Mouse (Mus musculus): ENCODE data around the gene Sh2b2. TPM values are rescaled to one million over a fixed set of nuclear protein-coding genes. Genes with fewer than 3 reads are reported as not detected.

Sh2b2 gene
- total and polyA plus RNA-seq, 2 experiments from 2014 or later: 20.9 to 58.0 TPM

- no peaks in the 10 kb centered on the region for H3K9me3 ChIP-seq (ENCODE audit: low read length)
- peaks cover 45% of the 10 kb centered on the region for H3K36me3 ChIP-seq (ENCODE audit: insufficient read depth, low read length)
- H3K27ac ChIP-seq (ENCODE audit: low read depth, low read length): no peak overlapping the region
- H3K4me1 ChIP-seq (ENCODE audit: insufficient read depth, low read length): no peaks in the 10 kb centered on the region
- 87% methylated on average over 6 of the region's 6 CpGs for WGBS
- H3K4me3 ChIP-seq (ENCODE audit: low read depth, low read length): no peak overlapping the region
- DNase-seq (ENCODE audit: low spot score): no peak
- H3K4me2 ChIP-seq (ENCODE audit: low read depth, low read length, poor library complexity, severe bottlenecking): no peak overlapping the region
- no peak for ATAC-seq (ENCODE audit: low FRiP score)
- no peak for TF ChIP-seq CTCF (IDR thresholded peaks at IDR 0.05)
- H3K27me3 ChIP-seq (ENCODE audit: insufficient read depth, low read length): no peaks in the 10 kb centered on the region
- no peak overlapping the region for H3K9ac ChIP-seq (replicated peaks; ENCODE audit: low read length, poor library complexity, severe bottlenecking)
These were observed 40.2 kb upstream of the Sh2b2 start for GRCm38 (mm10) chr5:136286566-136286965.

GRCm38 (mm10) chr5:136285106-136285505 lies 38.8 kb upstream of the Sh2b2 start:
- H3K27ac ChIP-seq (ENCODE audit: low read depth, low read length): no peak overlapping the region
- H3K9me3 ChIP-seq (ENCODE audit: low read length): no peaks in the 10 kb centered on the region
- H3K4me2 ChIP-seq (ENCODE audit: low read depth, low read length, poor library complexity, severe bottlenecking): no peak overlapping the region
- no peak for ATAC-seq (ENCODE audit: low FRiP score)
- WGBS: 88% methylated on average over 7 of the region's 7 CpGs
- H3K36me3 ChIP-seq (ENCODE audit: insufficient read depth, low read length): peaks cover 50% of the 10 kb centered on the region
- no peaks in the 10 kb centered on the region for H3K4me1 ChIP-seq (ENCODE audit: insufficient read depth, low read length)
- no peaks in the 10 kb centered on the region for H3K27me3 ChIP-seq (ENCODE audit: insufficient read depth, low read length)
- no peak for DNase-seq (ENCODE audit: low spot score)
- H3K9ac ChIP-seq (replicated peaks; ENCODE audit: low read length, poor library complexity, severe bottlenecking): no peak overlapping the region
- TF ChIP-seq CTCF (IDR thresholded peaks at IDR 0.05): no peak
- no peak overlapping the region for H3K4me3 ChIP-seq (ENCODE audit: low read depth, low read length)

- ATAC-seq (ENCODE audit: low FRiP score) (no peak), DNase-seq (ENCODE audit: low spot score) (peak; percentile 52)
- TF ChIP-seq CTCF (IDR thresholded peaks at IDR 0.05): peak; percentile 87
- no peak overlapping the region for H3K27ac ChIP-seq (ENCODE audit: low read depth, low read length)
- no peaks in the 10 kb centered on the region for H3K27me3 ChIP-seq (ENCODE audit: insufficient read depth, low read length)
- no peak overlapping the region for H3K9ac ChIP-seq (replicated peaks; ENCODE audit: low read length, poor library complexity, severe bottlenecking)
- H3K4me3 ChIP-seq (ENCODE audit: low read depth, low read length): no peak overlapping the region
- H3K36me3 ChIP-seq (ENCODE audit: insufficient read depth, low read length): peaks cover 59% of the 10 kb centered on the region
- H3K4me2 ChIP-seq (ENCODE audit: low read depth, low read length, poor library complexity, severe bottlenecking): no peak overlapping the region
- no peaks in the 10 kb centered on the region for H3K9me3 ChIP-seq (ENCODE audit: low read length)
- no peaks in the 10 kb centered on the region for H3K4me1 ChIP-seq (ENCODE audit: insufficient read depth, low read length)
- WGBS: 55% methylated on average over 6 of the region's 6 CpGs
These were observed 35.0 kb upstream of the Sh2b2 start for GRCm38 (mm10) chr5:136281351-136281750.

GRCm38 (mm10) chr5:136274739-136275138 lies 28.4 kb upstream of the Sh2b2 start:
- Histone ChIP-seq H3K9ac (replicated peaks; ENCODE audit: low read length, poor library complexity, severe bottlenecking) (no peak overlapping the region), H3K36me3 (ENCODE audit: insufficient read depth, low read length) (peaks cover 54% of the 10 kb centered on the region), H3K4me2 (ENCODE audit: low read depth, low read length, poor library complexity, severe bottlenecking) (no peak overlapping the region), H3K27ac (ENCODE audit: low read depth, low read length) (no peak overlapping the region), H3K4me1 (ENCODE audit: insufficient read depth, low read length) (no peaks in the 10 kb centered on the region), H3K27me3 (ENCODE audit: insufficient read depth, low read length) (no peaks in the 10 kb centered on the region), H3K9me3 (ENCODE audit: low read length) (no peaks in the 10 kb centered on the region), H3K4me3 (ENCODE audit: low read depth, low read length) (no peak overlapping the region)
- DNase-seq (ENCODE audit: low spot score) (no peak), ATAC-seq (ENCODE audit: low FRiP score) (no peak)
- no peak for TF ChIP-seq CTCF (IDR thresholded peaks at IDR 0.05)
- WGBS: 90% methylated on average over 35 of the region's 43 CpGs

GRCm38 (mm10) chr5:136269937-136270336 lies 23.6 kb upstream of the Sh2b2 start:
- no peaks in the 10 kb centered on the region for H3K4me1 ChIP-seq (ENCODE audit: insufficient read depth, low read length)
- ATAC-seq (ENCODE audit: low FRiP score): no peak
- no peak overlapping the region for H3K4me3 ChIP-seq (ENCODE audit: low read depth, low read length)
- WGBS: 73% methylated on average over 4 of the region's 4 CpGs
- peaks cover 14% of the 10 kb centered on the region for H3K36me3 ChIP-seq (ENCODE audit: insufficient read depth, low read length)
- H3K9ac ChIP-seq (replicated peaks; ENCODE audit: low read length, poor library complexity, severe bottlenecking): no peak overlapping the region
- TF ChIP-seq CTCF (IDR thresholded peaks at IDR 0.05): no peak
- H3K9me3 ChIP-seq (ENCODE audit: low read length): no peaks in the 10 kb centered on the region
- H3K4me2 ChIP-seq (ENCODE audit: low read depth, low read length, poor library complexity, severe bottlenecking): no peak overlapping the region
- no peak for DNase-seq (ENCODE audit: low spot score)
- H3K27ac ChIP-seq (ENCODE audit: low read depth, low read length): no peak overlapping the region
- no peaks in the 10 kb centered on the region for H3K27me3 ChIP-seq (ENCODE audit: insufficient read depth, low read length)

- H3K4me1 ChIP-seq (ENCODE audit: insufficient read depth, low read length): no peaks in the 10 kb centered on the region
- no peak overlapping the region for H3K9ac ChIP-seq (replicated peaks; ENCODE audit: low read length, poor library complexity, severe bottlenecking)
- H3K27ac ChIP-seq (ENCODE audit: low read depth, low read length): no peak overlapping the region
- TF ChIP-seq CTCF (IDR thresholded peaks at IDR 0.05): no peak
- H3K27me3 ChIP-seq (ENCODE audit: insufficient read depth, low read length): no peaks in the 10 kb centered on the region
- H3K36me3 ChIP-seq (ENCODE audit: insufficient read depth, low read length): no peaks in the 10 kb centered on the region
- no peak for DNase-seq (ENCODE audit: low spot score)
- 88% methylated on average over 7 of the region's 7 CpGs for WGBS
- H3K4me2 ChIP-seq (ENCODE audit: low read depth, low read length, poor library complexity, severe bottlenecking): no peak overlapping the region
- no peaks in the 10 kb centered on the region for H3K9me3 ChIP-seq (ENCODE audit: low read length)
- no peak for ATAC-seq (ENCODE audit: low FRiP score)
- no peak overlapping the region for H3K4me3 ChIP-seq (ENCODE audit: low read depth, low read length)
These were observed 19.7 kb upstream of the Sh2b2 start for GRCm38 (mm10) chr5:136266077-136266476.

All from midbrain, postnatal 0 days (tissue).